Mouse (Mus musculus) kidney, adult 11 months (tissue): ENCODE results near the gene Gm379.

Source experiments
- DNase-seq: peaks from one replicate; pipeline ENCODE4 v3.0.0; 2022

Gm379 gene

DNA sequence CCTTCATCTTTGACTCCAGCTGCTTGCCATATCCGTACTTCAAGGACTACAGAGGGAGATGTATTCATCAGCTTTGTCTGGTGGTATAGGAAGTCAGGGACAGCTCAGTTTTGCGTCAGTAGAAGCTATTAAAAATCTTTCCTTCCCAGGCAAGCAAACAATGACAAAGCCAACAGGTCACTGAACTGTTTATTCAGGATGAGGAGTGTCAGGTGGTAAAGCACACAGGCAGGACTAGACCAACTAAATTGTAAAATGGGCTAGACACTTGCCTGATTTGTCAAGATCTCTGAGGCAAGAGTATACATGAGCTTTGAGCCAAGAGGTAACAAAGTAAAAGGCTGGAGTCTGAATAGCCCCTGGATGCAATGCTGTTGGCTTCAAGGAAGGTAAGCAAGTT is at the start of gene Gm379:
TSS of gene Gm379 (minus strand) at position 7 of the 400 bp plus-strand sequence.
- no peak for DNase-seq

DNA sequence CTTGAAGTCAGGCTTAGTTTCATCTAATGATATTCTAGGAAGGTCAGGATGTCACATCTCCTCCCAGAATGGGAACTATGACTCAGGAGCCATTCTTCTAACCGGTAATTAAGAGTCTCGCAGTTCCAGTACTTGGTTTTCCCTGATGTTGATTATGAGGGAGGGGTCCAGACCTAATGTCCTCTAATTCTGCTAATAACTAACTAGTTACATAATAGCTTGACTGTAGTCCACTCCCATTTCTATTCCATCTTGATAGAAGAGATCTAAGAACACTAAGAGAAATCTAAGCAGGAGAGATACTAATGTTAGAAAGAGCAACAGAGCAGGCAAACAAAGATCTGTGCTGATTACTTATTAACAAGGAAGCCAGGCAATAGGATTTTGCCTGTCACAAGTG is 39.6 kb upstream of the Gm379 start:
- no peak for DNase-seq

DNA sequence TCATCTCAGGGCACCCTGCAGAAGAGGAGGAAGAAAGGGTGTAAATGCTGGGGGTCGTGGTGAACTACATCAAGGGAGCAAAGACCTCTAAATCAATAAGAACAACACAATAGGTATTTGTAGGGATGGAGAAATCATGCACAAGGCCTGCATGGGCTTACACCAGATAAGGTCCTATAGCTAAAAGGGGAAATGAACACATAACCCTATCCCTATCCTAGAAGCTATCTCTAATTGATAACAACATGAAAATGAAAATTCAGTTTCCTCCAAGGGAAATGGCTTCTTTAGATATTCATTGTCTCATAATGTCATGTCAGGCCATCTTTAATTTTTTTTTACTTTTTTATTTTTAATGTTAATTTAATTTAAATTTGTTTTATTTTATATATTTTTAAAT is 4.2 kb upstream of the Gm379 start:
- no peak for DNase-seq

DNA sequence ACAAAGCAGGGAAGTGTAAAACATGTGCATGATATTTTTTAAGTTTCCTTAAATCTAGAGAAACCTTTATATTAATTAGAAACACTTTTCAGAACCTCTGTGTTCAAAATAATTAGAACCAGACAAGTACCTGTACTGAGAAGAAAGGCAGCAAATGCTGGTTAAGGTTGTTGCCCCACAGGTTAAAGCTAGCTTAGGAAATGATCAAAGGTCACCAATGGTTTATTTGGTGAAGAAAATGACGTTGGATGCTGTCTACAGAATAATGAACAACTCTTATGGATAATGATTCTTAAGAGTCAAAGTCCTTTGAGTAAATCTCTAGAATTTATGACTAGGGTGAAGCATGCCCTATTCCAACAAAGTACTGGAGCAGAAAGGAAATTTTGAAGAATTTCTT is 42.7 kb downstream of the Gm379 start:
- DNase-seq, result no peak

DNA sequence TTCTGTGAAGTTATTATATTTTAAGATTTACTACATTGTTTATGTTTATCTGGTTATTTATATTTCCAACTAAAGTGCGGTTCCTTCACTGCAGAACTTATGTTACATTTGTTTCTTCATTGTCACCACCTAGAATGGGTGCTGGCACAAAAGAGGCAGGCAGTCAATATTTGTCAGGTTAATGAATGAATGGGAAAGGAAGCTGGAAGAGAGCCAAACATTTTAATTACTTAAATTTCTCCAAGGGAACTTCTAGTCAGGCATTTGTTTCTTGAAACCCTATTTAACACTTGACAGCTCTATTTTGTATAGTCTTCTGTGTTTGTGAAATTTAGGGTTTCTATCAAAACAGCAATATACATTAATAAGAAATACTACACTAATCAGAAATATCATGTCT is 43.8 kb downstream of the Gm379 start:
- no peak for DNase-seq
